Mouse (Mus musculus) olfactory bulb, adult 2 months (tissue): Measurements from ENCODE around the gene Zfp719.

Experiments
- CTCF ChIP-seq: fragments of 200-500 bp; IDR thresholded peaks from 2 replicates; pipeline ENCODE4 v1.5.1; 2012; ENCODE audit warnings: low read depth, mild to moderate bottlenecking, low read length, moderate library complexity; ENCODE audit not compliant: insufficient read depth
- POLR2A ChIP-seq: fragments of 200-500 bp; IDR thresholded peaks from 2 replicates; pipeline ENCODE4 v1.6.1; 2012; ENCODE audit warnings: mild to moderate bottlenecking, low read depth, low read length, moderate library complexity; ENCODE audit not compliant: insufficient read depth

GRCm38 (mm10) chr7:43580526-43580925 is 1.1 kb downstream of the Zfp719 start:
- TF ChIP-seq CTCF (no peak), POLR2A (no peak)
